Mouse (Mus musculus) heart, postnatal 25 days (tissue): Measurements from ENCODE around the gene Sars2. TPM values are rescaled to one million over a fixed set of nuclear protein-coding genes. Genes with fewer than 3 reads are reported as not detected.
A peak's percentile ranks its signal among the peaks of the same experiment; 100 is the strongest.
"Not testable (repeated sequence)": the region's sequence is repeated elsewhere in the genome, so short reads cannot be mapped to it uniquely, and the experiment has no call there.

Source experiments
- DNase-seq: peaks from one replicate; pipeline ENCODE4 v3.0.0; 2022; ENCODE audit warnings: low spot score
- intact Hi-C: fragments of 180-260 bp; cut with DNase I; formaldehyde crosslinking; loops from one replicate; pipeline ENCODE4 v1.15.1; 2025
- total RNA-seq, 2 experiments: library from RNA; stranded (reverse); gene quantifications; 2 replicates each; pipeline ENCODE4 v1.2.3; 2021

Sars2 gene
- 10 to 100 TPM; 15.4 to 15.7 TPM for total RNA-seq

- peak; percentile 93 for DNase-seq
- intact Hi-C loops: loop anchor here (2.0 kb wide), 1 partner anchor 23 kb away; no protein-coding TSS in a partner anchor
These were observed at the start of gene Sars2, which contains the start of gene Mrps12 for GRCm38 (mm10) chr7:28741709-28742438. Gene Sars2, plus strand, starts transcription at chr7:28741992. Gene Mrps12, minus strand, starts transcription at chr7:28741820.

- intact Hi-C loops: no loop called here
- no peak for DNase-seq
These were observed 49.1 kb upstream of the Sars2 start, which contains the start of gene Fbxo27 for GRCm38 (mm10) chr7:28692545-28693320. Gene Fbxo27, plus strand, starts transcription at chr7:28692849.

GRCm38 (mm10) chr7:28693321-28693966 lies 48.3 kb upstream of the Sars2 start:
- intact Hi-C loops: no loop called here
- peak; percentile 13 for DNase-seq

GRCm38 (mm10) chr7:28694423-28694822 lies 47.4 kb upstream of the Sars2 start:
- DNase-seq: no peak
- intact Hi-C loops: no loop called here

- intact Hi-C loops: no loop called here
- no peak for DNase-seq
These were observed 46.8 kb upstream of the Sars2 start for GRCm38 (mm10) chr7:28694966-28695511.

- intact Hi-C loops: no loop called here
- DNase-seq: no peak
These were observed 44.5 kb upstream of the Sars2 start for GRCm38 (mm10) chr7:28697277-28697676.

GRCm38 (mm10) chr7:28700269-28700668 lies 41.5 kb upstream of the Sars2 start:
- no peak for DNase-seq
- intact Hi-C loops: no loop called here

GRCm38 (mm10) chr7:28701306-28701705 lies 40.5 kb upstream of the Sars2 start:
- intact Hi-C loops, DNase-seq: not testable (repeated sequence)

GRCm38 (mm10) chr7:28702601-28703143 lies 39.1 kb upstream of the Sars2 start:
- DNase-seq: no peak
- intact Hi-C loops: no loop called here

- no peak for DNase-seq
- intact Hi-C loops: no loop called here
These were observed 32.3 kb upstream of the Sars2 start for GRCm38 (mm10) chr7:28709454-28709853.

GRCm38 (mm10) chr7:28710962-28711361 lies 30.8 kb upstream of the Sars2 start:
- intact Hi-C loops: no loop called here
- DNase-seq: no peak

- no peak for DNase-seq
These were observed 27.1 kb upstream of the Sars2 start for GRCm38 (mm10) chr7:28714667-28715066.

GRCm38 (mm10) chr7:28715598-28715997 lies 26.2 kb upstream of the Sars2 start:
- intact Hi-C loops: no loop called here
- DNase-seq: no peak

More at GRCm38 (mm10) chr7:28714667-28715066, 27.1 kb upstream of the Sars2 start:
- intact Hi-C loops: no loop called here

GRCm38 (mm10) chr7:28716590-28717281 lies 25.1 kb upstream of the Sars2 start, which contains the start of gene Fbxo17:
Gene Fbxo17, plus strand, starts transcription at chr7:28716804.
- intact Hi-C loops: no loop called here
- peak; percentile 19 for DNase-seq

GRCm38 (mm10) chr7:28717726-28718125 lies 24.1 kb upstream of the Sars2 start:
- DNase-seq: no peak
- intact Hi-C loops: no loop called here

- intact Hi-C loops: no loop called here
- DNase-seq: no peak
These were observed 22.6 kb upstream of the Sars2 start for GRCm38 (mm10) chr7:28719159-28719558.

GRCm38 (mm10) chr7:28719650-28720049 lies 22.1 kb upstream of the Sars2 start:
- intact Hi-C loops: no loop called here
- no peak for DNase-seq

GRCm38 (mm10) chr7:28720753-28721537 lies 20.8 kb upstream of the Sars2 start:
- intact Hi-C loops: no loop called here
- DNase-seq: no peak

- no peak for DNase-seq
- intact Hi-C loops: no loop called here
These were observed 19.7 kb upstream of the Sars2 start for GRCm38 (mm10) chr7:28722079-28722478.
